Mouse (Mus musculus) gastrocnemius, postnatal 10 days (tissue): Measurements from ENCODE around the gene Kctd2. TPM values are rescaled to one million over a fixed set of nuclear protein-coding genes. Genes with fewer than 3 reads are reported as not detected.
A peak's percentile ranks its signal among the peaks of the same experiment; 100 is the strongest.
"Not testable (repeated sequence)": the region's sequence is repeated elsewhere in the genome, so short reads cannot be mapped to it uniquely, and the experiment has no call there.

Experiments used
- DNase-seq: peaks from one replicate; pipeline ENCODE4 v3.0.0; 2021; ENCODE audit warnings: mixed read lengths
- microRNA-seq, 2 experiments: library from miRNA; unstranded; fragments of <30 nt; microRNA quantifications; one replicate each; pipeline ENCODE4 v1.2.0; 2021
- total RNA-seq, 2 experiments: library from RNA; stranded (reverse); gene quantifications; 2 replicates each; pipeline ENCODE4 v1.2.3; 2021

Kctd2 gene
- total RNA-seq, 2 experiments from 2014 or later = 16.2 to 19.4 TPM

DNA sequence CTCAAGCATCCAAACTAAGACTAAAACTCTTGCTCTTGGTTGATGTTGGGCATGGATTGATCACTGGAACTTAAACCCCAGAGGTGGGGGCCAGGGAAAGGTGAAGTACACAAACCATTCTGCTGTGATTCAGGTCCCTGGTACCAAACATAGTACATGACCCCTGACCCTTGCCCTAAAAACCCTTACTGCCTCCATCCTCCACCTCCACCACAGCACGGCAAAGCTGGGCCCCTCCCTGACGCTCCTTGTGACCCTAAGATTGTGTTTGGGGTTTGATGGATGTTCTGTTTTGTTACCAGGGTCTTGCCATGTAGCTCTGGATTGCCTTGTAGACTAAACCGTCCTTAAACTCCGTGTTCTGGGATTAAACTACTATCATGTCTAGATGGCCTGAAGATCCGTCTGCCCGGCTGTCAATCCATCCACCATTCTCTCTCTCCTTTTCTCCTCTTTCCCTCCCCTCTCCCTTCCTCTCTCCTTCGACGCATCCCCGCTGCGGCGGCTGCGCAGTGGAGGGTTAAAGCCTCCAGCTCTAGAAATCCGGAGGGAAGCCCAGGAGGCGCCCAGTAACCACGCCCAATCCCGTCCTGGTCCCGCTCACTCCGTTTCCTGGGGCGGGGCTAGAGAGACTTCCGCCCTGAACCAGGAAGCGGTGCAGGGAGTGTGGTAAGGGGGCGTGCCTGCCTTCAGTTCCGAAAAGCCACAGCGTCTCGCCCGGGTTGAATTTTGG lies 55.3 kb downstream of the Kctd2 start, which contains the start of gene Armc7:
Armc7 (plus strand) TSS at position 643 of the 733 bp plus-strand sequence.
- peak; percentile 93 for DNase-seq

DNA sequence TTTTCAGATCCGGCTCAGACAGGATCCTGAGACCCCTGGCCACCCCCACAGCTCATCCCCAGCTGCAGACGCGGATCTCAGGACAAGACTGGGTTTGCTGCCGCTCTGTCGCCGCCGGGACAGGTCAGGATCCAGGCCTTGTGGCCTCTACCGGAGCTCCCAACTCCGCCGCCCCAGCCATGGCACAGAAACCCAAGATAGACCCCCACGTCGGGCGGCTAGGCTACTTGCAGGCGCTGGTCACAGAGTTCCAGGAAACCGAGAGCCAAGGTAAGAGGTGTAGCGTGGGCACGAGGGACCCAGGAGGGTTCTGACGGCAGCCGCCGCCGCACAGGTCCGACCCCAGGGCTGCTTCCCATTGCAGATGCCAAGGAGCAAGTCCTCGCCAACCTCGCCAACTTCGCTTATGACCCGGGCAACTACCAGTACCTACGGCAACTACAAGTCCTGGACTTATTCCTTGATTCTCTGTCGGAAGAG lies 55.9 kb downstream of the Kctd2 start:
- DNase-seq = no peak

DNA sequence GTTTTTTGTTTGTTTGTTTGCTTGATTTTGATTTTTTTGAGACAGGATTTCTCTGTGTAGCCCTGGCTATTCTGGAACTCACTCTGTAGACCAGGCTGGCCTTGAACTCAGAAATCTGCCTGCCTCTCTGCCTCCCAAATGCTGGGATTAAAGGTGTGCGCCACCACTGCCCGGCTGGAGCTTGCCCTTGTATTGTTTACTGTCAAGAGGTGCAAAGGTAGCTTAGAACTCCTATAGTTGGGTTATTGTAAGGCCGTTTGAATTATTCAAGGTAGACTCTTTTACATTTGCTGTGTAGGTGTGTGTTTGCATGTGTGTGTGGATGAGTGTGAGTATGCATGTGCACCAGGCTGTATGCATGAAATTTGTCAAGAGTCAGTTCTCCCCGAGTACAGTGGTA lies 56.7 kb downstream of the Kctd2 start:
- DNase-seq = not testable (repeated sequence)

DNA sequence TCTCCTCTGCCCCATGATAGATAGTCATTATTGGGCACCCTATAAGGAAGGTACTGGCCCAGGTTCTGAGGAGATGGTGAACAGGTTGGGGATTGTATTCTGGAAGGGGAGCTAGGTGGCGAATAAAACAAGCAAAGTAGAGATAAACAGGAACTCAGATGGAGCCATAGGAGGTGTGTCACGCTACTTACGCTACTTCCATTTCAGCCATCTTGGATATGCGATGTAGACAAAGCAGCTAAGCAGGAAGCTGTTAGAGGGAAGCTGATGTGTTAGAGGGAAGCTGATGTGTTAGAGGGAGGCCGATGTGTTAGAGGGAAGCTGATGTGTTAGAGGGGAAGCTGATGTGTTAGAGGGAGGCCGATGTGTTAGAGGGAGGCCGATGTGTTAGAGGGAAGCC lies 57.5 kb downstream of the Kctd2 start:
- DNase-seq = not testable (repeated sequence)

DNA sequence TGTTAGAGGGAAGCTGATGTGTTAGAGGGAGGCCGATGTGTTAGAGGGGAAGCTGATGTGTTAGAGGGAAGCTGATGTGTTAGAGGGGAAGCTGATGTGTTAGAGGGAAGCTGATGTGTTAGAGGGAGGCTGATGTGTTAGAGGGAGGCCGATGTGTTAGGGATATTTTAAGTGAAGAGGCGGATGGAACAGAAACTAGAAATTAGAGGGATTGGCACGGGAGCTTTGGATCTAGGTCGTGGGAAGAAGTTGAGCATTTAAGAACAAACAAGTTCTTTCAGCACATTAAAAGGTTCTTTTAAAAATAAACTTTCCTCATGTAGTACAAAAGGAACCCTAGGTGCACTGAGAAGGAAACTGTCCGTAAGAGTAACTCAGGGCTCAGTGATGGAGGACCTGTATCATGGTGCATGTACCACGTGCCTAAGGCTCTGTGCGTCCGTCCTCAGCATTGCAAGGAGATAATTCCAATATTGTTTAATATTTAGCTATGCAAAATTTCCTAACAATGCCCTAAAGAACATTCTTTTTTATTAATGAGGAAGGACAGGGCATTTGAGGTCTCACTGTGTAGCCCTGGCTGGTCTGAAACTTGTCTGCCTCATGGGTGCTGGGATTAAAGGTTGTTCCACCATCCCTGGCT lies 58.5 kb downstream of the Kctd2 start:
- no peak for DNase-seq

Small RNAs within 50 kb of the gene (microRNA-seq; reads per million reads assigned to microRNA genes)
- gene Mir3968 = 0.25 to 0.64 reads per million in 2 experiments

Other genes with a start within 250 kb of the Kctd2 start
- gene Tmem104, start 232.6 kb upstream of the Kctd2 start, total RNA-seq = 1 to 10 TPM; 3.9 to 6.4 TPM
- gene Nat9, start 232.3 kb upstream of the Kctd2 start, total RNA-seq = 10 to 100 TPM; 13.7 to 14.8 TPM
- under 1 TPM; 0.05 to 0.16 TPM for gene Grin2c, start 152.9 kb upstream of the Kctd2 start, total RNA-seq
- gene Fdxr, start 143.1 kb upstream of the Kctd2 start, total RNA-seq = 1 to 10 TPM; 5.0 to 5.7 TPM
- 1 to 10 TPM in 1 of 2 experiments, under 1 TPM in 1; 0.86 to 1.1 TPM for gene Fads6, start 122.5 kb upstream of the Kctd2 start, total RNA-seq
- gene Otop2, start 113.0 kb upstream of the Kctd2 start, total RNA-seq = not detected
- under 1 TPM; 0.09 to 0.16 TPM for gene Ush1g, start 98.1 kb upstream of the Kctd2 start, total RNA-seq
- gene Otop3, start 85.4 kb upstream of the Kctd2 start, total RNA-seq = not detected
- gene Hid1, start 52.4 kb upstream of the Kctd2 start, total RNA-seq = 1 to 10 TPM; 5.7 to 6.1 TPM
- 10 to 100 TPM in 1 of 2 experiments, 1 to 10 TPM in 1; 9.8 to 17.0 TPM for gene Cdr2l, start 38.2 kb upstream of the Kctd2 start, total RNA-seq
- gene Mrpl58, start 16.4 kb upstream of the Kctd2 start, total RNA-seq = 100 to 1,000 TPM in 1 of 2 experiments, 10 to 100 TPM in 1; 89.1 to 100 TPM
- 1,000 to 10,000 TPM; 1,026 to 1,088 TPM for gene Atp5h, start 166 bp upstream of the Kctd2 start, total RNA-seq
- gene Trim80, start 20.4 kb downstream of the Kctd2 start, total RNA-seq = not detected
- not detected for gene Slc16a5, start 42.3 kb downstream of the Kctd2 start, total RNA-seq
- gene Armc7, start 55.5 kb downstream of the Kctd2 start, total RNA-seq = 1 to 10 TPM; 1.2 to 2.4 TPM
- gene Nt5c, start 71.7 kb downstream of the Kctd2 start, total RNA-seq = 10 to 100 TPM; 17.3 to 19.0 TPM
- 100 to 1,000 TPM; 132 to 134 TPM for gene Jpt1, start 94.3 kb downstream of the Kctd2 start, total RNA-seq
- 100 to 1,000 TPM; 182 to 195 TPM for gene Sumo2, start 116.1 kb downstream of the Kctd2 start, total RNA-seq
- gene Nup85, start 144.3 kb downstream of the Kctd2 start, total RNA-seq = 10 to 100 TPM; 23.5 to 33.2 TPM
- 10 to 100 TPM; 61.1 to 71.6 TPM for gene Mrps7, start 183.8 kb downstream of the Kctd2 start, total RNA-seq
- gene Gga3, start 183.9 kb downstream of the Kctd2 start, total RNA-seq = 10 to 100 TPM in 1 of 2 experiments, 1 to 10 TPM in 1; 9.3 to 21.6 TPM
- 10 to 100 TPM; 38.3 to 38.7 TPM for gene Mif4gd, start 192.8 kb downstream of the Kctd2 start, total RNA-seq
- gene Slc25a19, start 208.2 kb downstream of the Kctd2 start, total RNA-seq = 10 to 100 TPM; 39.7 to 40.0 TPM